ENCODE assay signal across 8 mouse cellular contexts in the genomic region with DNA sequence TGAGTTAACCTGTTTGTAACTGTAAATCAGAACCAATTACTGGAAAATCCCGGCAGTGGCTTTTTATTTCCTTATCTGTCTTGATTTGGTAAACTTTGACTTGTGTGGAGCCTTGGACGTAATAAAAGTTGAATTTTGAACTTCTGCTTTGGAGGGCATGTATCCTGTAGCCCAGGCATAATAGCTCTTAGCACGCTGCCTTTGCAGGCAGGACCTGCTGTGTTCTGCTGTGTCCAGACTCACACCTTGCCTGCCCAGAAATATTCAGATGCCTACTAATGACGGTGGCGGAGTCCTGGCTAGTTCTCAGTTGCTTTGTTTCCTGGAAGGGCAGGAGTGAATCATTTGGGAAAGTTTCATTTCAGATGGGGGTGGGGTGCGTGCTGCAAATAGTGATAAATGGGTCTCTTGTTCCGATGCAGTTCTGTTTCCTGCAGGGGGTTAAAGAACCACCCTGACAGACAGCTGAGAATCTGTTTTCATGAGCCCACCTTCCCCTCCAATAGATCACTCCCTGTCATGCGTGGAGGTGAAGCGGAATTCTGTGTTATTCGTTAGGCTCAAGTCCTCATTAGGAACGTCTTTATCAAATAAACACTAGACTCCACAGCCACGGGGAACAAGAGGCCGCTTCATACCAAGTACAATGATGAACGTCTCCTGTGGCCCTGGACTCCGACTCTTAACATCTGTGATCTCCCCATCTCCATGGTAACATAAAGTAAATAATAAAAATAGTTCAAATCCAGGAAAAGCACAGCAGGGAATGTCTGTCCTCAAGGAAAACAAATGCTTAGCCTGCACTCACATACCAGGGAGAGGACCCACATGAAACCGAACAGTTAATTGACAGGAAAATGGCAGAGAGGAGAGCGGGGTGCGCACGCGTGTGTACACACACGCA. TPM values are rescaled to one million over a fixed set of nuclear protein-coding genes. Genes with fewer than 3 reads are reported as not detected.
DNase-seq lines count a peak whose midpoint lies in the region; ATAC-seq and TF ChIP-seq lines count a peak whose summit lies in the region.
"Had no signal": no experiment of that assay in that cellular context is flagged by ENCODE, and none has a peak within 500 bp of the region (broad histone marks: within the 10 kb centered on the region; RNA-seq: fewer than 3 reads in every experiment).

No protein-coding gene starts in this region.

- H3K27ac ChIP-seq in midbrain, embryonic 10.5 days (replicated peaks), result peak overlapping the region; percentile 6; the same call in 1 of the 2 replicates
- H3K27ac ChIP-seq in midbrain, embryonic 11.5 days (ENCODE audit: low read depth, low read length), result no peak overlapping the region
- H3K27ac ChIP-seq in heart, postnatal 0 days (ENCODE audit: low read depth), result no peak overlapping the region
- peak overlapping the region; percentile 56 for H3K27ac ChIP-seq in limb, embryonic 10.5 days
- H3K27ac ChIP-seq: heart, embryonic 15.5 days had no signal

- TF ChIP-seq EP300 in heart, postnatal 0 days (IDR thresholded peaks at IDR 0.05; ENCODE audit: low read depth), result no peak

- TF ChIP-seq CTCF in heart, postnatal 0 days (IDR thresholded peaks at IDR 0.05; ENCODE audit: low read depth), result no peak

- no peak overlapping the region for H3K4me2 ChIP-seq in midbrain, embryonic 11.5 days
- peak overlapping the region; percentile 5; the same call in 1 of the 2 replicates for H3K4me2 ChIP-seq in heart, postnatal 0 days (ENCODE audit: low read depth, low read length)
- H3K4me2 ChIP-seq: heart, embryonic 15.5 days had no signal

- H3K9me3 ChIP-seq in midbrain, embryonic 10.5 days (replicated peaks), result no peaks in the 10 kb centered on the region
- no peaks in the 10 kb centered on the region for H3K9me3 ChIP-seq in midbrain, embryonic 11.5 days (ENCODE audit: control insufficient read depth, low read length)
- no peaks in the 10 kb centered on the region for H3K9me3 ChIP-seq in heart, postnatal 0 days (replicated peaks; ENCODE audit: control insufficient read depth, low read length)
- no peaks in the 10 kb centered on the region for H3K9me3 ChIP-seq in limb, embryonic 10.5 days (replicated peaks)
- H3K9me3 ChIP-seq: heart, embryonic 15.5 days had no signal

- no peak overlapping the region for H3K9ac ChIP-seq in midbrain, embryonic 11.5 days (ENCODE audit: low read length)
- H3K9ac ChIP-seq in heart, postnatal 0 days (replicated peaks; ENCODE audit: low read depth, low read length), result no peak overlapping the region
- H3K9ac ChIP-seq: heart, embryonic 15.5 days had no signal

- ATAC-seq in midbrain, embryonic 11.5 days (ENCODE audit: low FRiP score), result no peak
- no peak for ATAC-seq in heart, postnatal 0 days (ENCODE audit: insufficient read depth, low read depth)
- ATAC-seq in megakaryocyte progenitor cell, adult 5-6 weeks (replicated peaks; ENCODE audit: poor library complexity), result no peak

- H3K36me3 ChIP-seq in midbrain, embryonic 10.5 days, result no peaks in the 10 kb centered on the region
- H3K36me3 ChIP-seq in midbrain, embryonic 11.5 days (ENCODE audit: control insufficient read depth, insufficient read depth, low read length), result no peaks in the 10 kb centered on the region
- no peaks in the 10 kb centered on the region for H3K36me3 ChIP-seq in heart, postnatal 0 days (replicated peaks; ENCODE audit: control insufficient read depth, insufficient read depth, low read length)
- H3K36me3 ChIP-seq in limb, embryonic 10.5 days, result no peaks in the 10 kb centered on the region
- H3K36me3 ChIP-seq: heart, embryonic 15.5 days had no signal

- H3K4me3 ChIP-seq in midbrain, embryonic 10.5 days, result no peak overlapping the region
- H3K4me3 ChIP-seq in midbrain, embryonic 11.5 days (ENCODE audit: low read depth, low read length), result no peak overlapping the region
- no peak overlapping the region for H3K4me3 ChIP-seq in heart, postnatal 0 days (ENCODE audit: low read depth, low read length)
- H3K4me3 ChIP-seq in limb, embryonic 10.5 days, result no peak overlapping the region
- H3K4me3 ChIP-seq: heart, embryonic 15.5 days had no signal

- peaks cover 10% of the 10 kb centered on the region for H3K4me1 ChIP-seq in midbrain, embryonic 10.5 days
- no peaks in the 10 kb centered on the region for H3K4me1 ChIP-seq in midbrain, embryonic 11.5 days (ENCODE audit: control insufficient read depth, insufficient read depth, low read length)
- H3K4me1 ChIP-seq in heart, postnatal 0 days (ENCODE audit: control insufficient read depth, insufficient read depth), result no peaks in the 10 kb centered on the region
- peaks cover 20% of the 10 kb centered on the region for H3K4me1 ChIP-seq in limb, embryonic 10.5 days

- H3K27me3 ChIP-seq in midbrain, embryonic 10.5 days (ENCODE audit: low read depth, poor library complexity, severe bottlenecking), result no peaks in the 10 kb centered on the region
- H3K27me3 ChIP-seq in midbrain, embryonic 11.5 days (ENCODE audit: control insufficient read depth, insufficient read depth, low read length), result no peaks in the 10 kb centered on the region
- H3K27me3 ChIP-seq in heart, postnatal 0 days (ENCODE audit: control insufficient read depth, insufficient read depth, low read length), result no peaks in the 10 kb centered on the region
- no peaks in the 10 kb centered on the region for H3K27me3 ChIP-seq in limb, embryonic 10.5 days (ENCODE audit: low read depth, poor library complexity, severe bottlenecking)
- H3K27me3 ChIP-seq: heart, embryonic 15.5 days had no signal

- 78% methylated on average over 21 of the region's 21 CpGs for WGBS in midbrain, embryonic 10.5 days
- WGBS in midbrain, embryonic 11.5 days, result 79% methylated on average over 21 of the region's 21 CpGs
- 67% methylated on average over 21 of the region's 21 CpGs for WGBS in heart, postnatal 0 days
- 67% methylated on average over 21 of the region's 21 CpGs for WGBS in limb, embryonic 10.5 days

- DNase-seq in midbrain, embryonic 10.5 days (ENCODE audit: low spot score), result no peak
- DNase-seq in midbrain, embryonic 11.5 days (ENCODE audit: low spot score, missing footprints), result no peak
- DNase-seq in heart, postnatal 0 days (ENCODE audit: low spot score), result no peak
- no peak for DNase-seq in limb, embryonic 10.5 days (ENCODE audit: low spot score)
- no peak for DNase-seq in cerebellum, postnatal 10 days
- no peak for DNase-seq in natural killer cell, adult 2 months (ENCODE audit: low spot score in 2 of 2)

RNA-seq across cellular contexts. Expression of gene Cald1, which starts 54.7 kb away (rescaled TPM):
- polyA plus RNA-seq in midbrain, embryonic 10.5 days (2016; fragmentation: Nextera tagmentation; extraction: Ambion mirVana), result 143 and 152 TPM in 2 replicates
- 134 and 149 TPM in 2 replicates for polyA plus RNA-seq in midbrain, embryonic 11.5 days (2014; fragmentation: Nextera tagmentation; extraction: Ambion mirVana)
- total RNA-seq in heart, postnatal 0 days (2014; rRNA removed; ENCODE audit: low replicate concordance), result 29.2 and 56.6 TPM in 2 replicates
- polyA plus RNA-seq in heart, postnatal 0 days (2015; fragmentation: Nextera tagmentation; extraction: Ambion mirVana), result 105 and 106 TPM in 2 replicates
- 89.4 and 131 TPM in 2 replicates for polyA plus RNA-seq in limb, embryonic 10.5 days (2016; fragmentation: Nextera tagmentation; extraction: Ambion mirVana)
- 0.05 and 0.17 TPM in 2 replicates for total RNA-seq in megakaryocyte progenitor cell, adult 5-6 weeks (2015)
- not detected in 2 replicates for total RNA-seq in megakaryocyte progenitor cell, adult 5-6 weeks (2017)

Comparison
In these comparisons a context has a peak if more than half of its experiments do, and no peak if none do; other contexts are left out.
1. H3K27ac ChIP-seq: peak in midbrain, embryonic 10.5 days (single experiment) and limb, embryonic 10.5 days (single experiment); none in midbrain, embryonic 11.5 days (single experiment) and heart, postnatal 0 days (single experiment).